Mouse (Mus musculus) neural tube, embryonic 15.5 days (tissue): ENCODE data around the gene Esrp2. TPM values are rescaled to one million over a fixed set of nuclear protein-coding genes. Genes with fewer than 3 reads are reported as not detected.

Source experiments
- ATAC-seq: fragments of 200-750 bp; cut with Nextera tagmentation; 2 replicates; pipeline ENCODE4 v1.8.0; 2017; ENCODE audit warnings: mild to moderate bottlenecking, moderate TSS enrichment, moderate library complexity; ENCODE audit not compliant: low FRiP score
- H3K27ac ChIP-seq: fragments of 300-500 bp; sonication (generic); replicated peaks from 2 replicates; pipeline ENCODE4 v1.5.1; 2015; ENCODE audit warnings: mild to moderate bottlenecking, inconsistent platforms
- H3K27me3 ChIP-seq: fragments of 300-500 bp; sonication (generic); replicated peaks from 2 replicates; pipeline ENCODE4 v1.6.1; 2015; ENCODE audit warnings: inconsistent platforms
- H3K36me3 ChIP-seq: fragments of 300-500 bp; sonication (generic); 2 replicates; pipeline ENCODE4 v1.6.1; 2015; ENCODE audit warnings: inconsistent platforms
- H3K4me1 ChIP-seq: fragments of 300-500 bp; sonication (generic); 2 replicates; pipeline ENCODE4 v1.6.1; 2015; ENCODE audit warnings: inconsistent platforms
- H3K4me2 ChIP-seq: fragments of 300-500 bp; sonication (generic); 2 replicates; pipeline ENCODE4 v1.6.1; 2015; ENCODE audit warnings: inconsistent platforms, mild to moderate bottlenecking, moderate library complexity
- H3K4me3 ChIP-seq: fragments of 300-500 bp; sonication (generic); replicated peaks from 2 replicates; pipeline ENCODE4 v1.5.1; 2015; ENCODE audit warnings: mild to moderate bottlenecking, inconsistent platforms
- H3K9ac ChIP-seq: fragments of 300-500 bp; sonication (generic); replicated peaks from 2 replicates; pipeline ENCODE4 v1.6.1; 2015; ENCODE audit warnings: mild to moderate bottlenecking, inconsistent platforms
- H3K9me3 ChIP-seq: fragments of 300-500 bp; sonication (generic); replicated peaks from 2 replicates; pipeline ENCODE4 v1.6.1; 2016; ENCODE audit warnings: inconsistent platforms
- WGBS: fragments of 180-500 bp; shearing (Covaris S2); methylation state at CpG from one replicate; pipeline ENCODE4 v1.1.7; 2015; ENCODE audit warnings: mixed read lengths; 5-methylcytosine and 5-hydroxymethylcytosine counted together
- polyA plus RNA-seq: library from polyadenylated mRNA; unstranded; fragments of >200 nt; fragmentation: Nextera tagmentation; extraction: Ambion mirVana; gene quantifications from 2 replicates; pipeline ENCODE4 v1.2.1, GENCODE M21; 2015

The Esrp2 gene
- polyA plus RNA-seq, 1 experiment from 2014 or later, result 0.17 TPM

GRCm38 (mm10) chr8:106145331-106145730, 8.6 kb upstream of the Esrp2 start:
- no peaks in the 10 kb centered on the region for H3K27me3 ChIP-seq
- ATAC-seq, result no peak
- no peaks in the 10 kb centered on the region for H3K36me3 ChIP-seq
- H3K9ac ChIP-seq, result no peak overlapping the region
- H3K9me3 ChIP-seq, result no peaks in the 10 kb centered on the region
- H3K4me1 ChIP-seq, result peaks cover 7% of the 10 kb centered on the region; the same call in 1 of the 2 replicates
- no peak overlapping the region for H3K4me2 ChIP-seq
- 90% methylated on average over 2 of the region's 2 CpGs for WGBS
- no peak overlapping the region for H3K27ac ChIP-seq
- H3K4me3 ChIP-seq, result no peak overlapping the region

- H3K27me3 ChIP-seq, result peaks cover 43% of the 10 kb centered on the region
- 12% methylated on average over 13 of the region's 13 CpGs for WGBS
- H3K27ac ChIP-seq, result no peak overlapping the region
- no peak overlapping the region for H3K9ac ChIP-seq
- H3K4me1 ChIP-seq, result peaks cover 32% of the 10 kb centered on the region
- H3K4me3 ChIP-seq, result no peak overlapping the region
- ATAC-seq, result peak; percentile 48; the same call in 1 of the 2 replicates
- peak overlapping the region; percentile 30 for H3K4me2 ChIP-seq
- no peaks in the 10 kb centered on the region for H3K9me3 ChIP-seq
- H3K36me3 ChIP-seq, result no peaks in the 10 kb centered on the region
These were observed 4.0 kb upstream of the Esrp2 start for GRCm38 (mm10) chr8:106140769-106141168.

DNA sequence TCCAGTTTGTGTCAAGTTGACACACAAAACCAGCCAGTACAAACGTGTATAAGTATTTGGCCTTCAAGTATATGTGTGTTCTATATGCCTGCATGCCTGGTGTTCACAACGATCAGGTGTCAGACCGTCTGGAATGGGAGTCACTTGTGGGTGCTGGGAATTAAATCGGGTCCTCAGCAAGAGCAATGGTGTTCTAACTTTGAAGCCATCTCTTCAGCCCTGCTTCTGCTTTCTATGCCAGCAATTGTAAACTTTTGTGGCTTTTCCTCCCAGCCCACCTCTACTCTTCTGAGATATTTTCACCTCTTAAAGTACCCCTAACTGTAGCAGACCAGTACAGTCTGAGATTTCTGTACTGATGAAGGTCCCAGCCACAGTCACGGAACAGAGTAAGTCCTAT, 3.4 kb upstream of the Esrp2 start:
- H3K27me3 ChIP-seq, result peaks cover 48% of the 10 kb centered on the region
- 62% methylated on average over 5 of the region's 5 CpGs for WGBS

DNA sequence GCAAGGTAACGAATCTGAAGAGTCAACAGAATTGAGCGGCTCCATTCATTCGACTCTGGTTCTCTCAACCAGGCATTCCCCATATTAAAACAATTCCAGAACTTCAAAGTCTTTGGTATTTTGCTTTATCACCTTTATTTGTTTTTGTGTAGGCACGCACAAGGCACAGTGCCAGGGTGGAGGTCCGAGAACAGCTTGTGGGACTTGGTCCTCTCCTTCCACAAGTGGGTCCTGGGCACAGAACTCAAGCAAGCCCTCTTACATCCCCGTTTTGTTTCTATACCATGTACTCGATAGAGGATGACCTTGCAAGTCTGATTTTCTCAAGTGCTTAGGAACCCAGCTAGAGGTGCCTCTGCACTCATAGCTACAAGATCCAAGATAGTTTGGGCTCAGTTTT, 1.8 kb upstream of the Esrp2 start:
- Histone ChIP-seq H3K4me3 (peak overlapping the region; percentile 47), H3K36me3 (no peaks in the 10 kb centered on the region), H3K4me2 (peak overlapping the region; percentile 85), H3K27me3 (peaks cover 64% of the 10 kb centered on the region), H3K9me3 (no peaks in the 10 kb centered on the region), H3K27ac (no peak overlapping the region), H3K4me1 (peaks cover 34% of the 10 kb centered on the region), H3K9ac (peak overlapping the region; percentile 42)
- WGBS, result 14% methylated on average over 7 of the region's 7 CpGs
- ATAC-seq, result no peak

More for the DNA sequence above, 3.4 kb upstream of the Esrp2 start:
- Histone ChIP-seq H3K27ac (no peak overlapping the region), H3K36me3 (no peaks in the 10 kb centered on the region), H3K9me3 (no peaks in the 10 kb centered on the region), H3K4me3 (no peak overlapping the region), H3K9ac (no peak overlapping the region), H3K4me2 (no peak overlapping the region), H3K4me1 (peaks cover 34% of the 10 kb centered on the region)
- ATAC-seq, result no peak

DNA sequence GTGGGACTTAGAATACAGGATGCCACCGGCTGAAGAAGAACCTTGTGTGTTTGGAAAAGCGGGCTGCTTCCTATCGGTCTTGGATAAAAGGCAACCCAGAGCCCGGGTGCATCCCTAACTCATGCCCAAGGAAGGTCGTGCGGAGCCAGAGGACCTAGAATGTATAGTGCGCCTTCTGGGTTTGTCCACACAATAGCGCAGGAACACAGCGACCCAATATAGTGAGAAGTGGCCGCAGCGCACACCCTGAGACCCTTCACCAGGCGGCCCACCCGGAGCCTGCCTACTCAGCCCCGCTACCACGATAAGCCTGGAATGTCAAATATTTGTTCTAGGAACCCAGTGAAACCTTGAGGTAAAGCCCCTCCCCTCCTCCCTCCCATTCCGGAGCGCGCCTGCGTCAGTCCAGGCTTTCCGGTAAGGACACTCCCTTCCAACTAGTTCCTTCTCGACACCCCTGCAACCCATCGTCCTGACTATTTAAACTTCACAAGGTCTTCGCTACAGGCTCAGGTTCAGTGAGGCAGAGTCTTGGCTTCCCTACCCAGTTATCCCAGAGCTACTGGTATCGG, 1.2 kb upstream of the Esrp2 start:
- under 1% methylated on average over 24 of the region's 24 CpGs for WGBS
- Histone ChIP-seq H3K4me3 (peak overlapping the region; percentile 47), H3K4me1 (peaks cover 34% of the 10 kb centered on the region), H3K4me2 (peak overlapping the region; percentile 85), H3K9ac (peak overlapping the region; percentile 42), H3K36me3 (no peaks in the 10 kb centered on the region), H3K27me3 (peaks cover 70% of the 10 kb centered on the region), H3K9me3 (no peaks in the 10 kb centered on the region), H3K27ac (no peak overlapping the region)
- ATAC-seq, result no peak

DNA sequence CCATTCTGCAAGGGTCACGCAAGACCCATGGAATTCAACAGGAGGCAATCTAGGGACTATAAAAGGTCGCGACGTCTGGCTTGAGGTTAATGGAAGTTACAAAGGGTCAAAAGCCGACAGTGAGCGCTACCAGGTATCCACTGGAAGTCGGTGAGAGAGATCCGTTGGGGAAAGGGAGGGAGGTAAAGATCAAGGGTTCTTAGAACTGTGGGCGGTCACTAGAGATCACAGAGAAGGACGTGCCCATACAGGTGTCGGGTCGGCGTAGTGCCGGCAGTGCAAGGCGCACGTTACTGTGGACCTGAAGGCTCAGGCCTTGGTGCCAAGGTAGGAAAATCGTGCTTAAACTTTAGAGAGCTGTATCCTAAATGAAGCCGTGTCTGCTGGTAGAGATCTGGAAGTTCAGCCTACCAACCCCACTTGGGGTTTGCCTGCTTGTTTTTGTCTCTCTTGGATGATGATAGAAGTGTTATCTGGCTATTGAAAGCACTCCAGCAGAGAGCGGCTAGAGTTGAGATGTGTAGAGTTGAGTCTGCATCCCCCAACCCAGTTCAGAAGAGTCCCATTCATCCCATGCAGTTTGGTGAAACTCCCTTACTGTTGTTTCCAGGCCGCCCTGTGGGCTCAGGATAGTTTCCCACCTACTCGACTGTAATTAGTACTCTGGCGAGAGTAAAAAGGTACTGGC, 588 bp upstream of the Esrp2 start:
- Histone ChIP-seq H3K27ac (no peak overlapping the region), H3K4me2 (peak overlapping the region; percentile 85), H3K27me3 (peaks cover 73% of the 10 kb centered on the region), H3K4me3 (peak overlapping the region; percentile 47), H3K4me1 (peaks cover 34% of the 10 kb centered on the region), H3K9ac (peak overlapping the region; percentile 42), H3K9me3 (no peaks in the 10 kb centered on the region), H3K36me3 (0 out of 2 replicates have a peak, but pooled peaks cover 3% of the 10 kb centered on the region)
- 4% methylated on average over 22 of the region's 22 CpGs for WGBS
- ATAC-seq, result no peak

DNA sequence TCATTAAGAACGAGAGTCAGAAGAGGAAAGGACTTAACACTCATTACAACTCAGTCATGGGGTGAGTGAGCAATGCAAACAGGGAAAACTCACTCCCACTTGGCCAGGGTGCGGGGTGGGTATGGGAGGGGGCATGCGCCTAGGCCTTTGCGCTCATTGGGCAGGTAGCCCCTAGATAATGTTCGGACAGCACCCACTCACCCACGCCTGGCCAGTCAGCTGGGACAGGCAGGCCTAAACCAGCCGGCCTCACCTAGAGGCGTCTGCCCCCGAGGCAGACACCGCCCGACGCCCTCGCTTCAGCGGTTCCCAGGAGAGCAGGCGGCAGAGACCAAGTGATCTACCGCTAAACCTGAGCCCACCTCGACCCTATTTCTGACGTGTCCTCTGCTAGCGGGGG, 1.1 kb downstream of the Esrp2 start:
- H3K4me2 ChIP-seq, result peak overlapping the region; percentile 85
- peaks cover 73% of the 10 kb centered on the region for H3K27me3 ChIP-seq
- peaks cover 11% of the 10 kb centered on the region for H3K36me3 ChIP-seq
- no peak overlapping the region for H3K9ac ChIP-seq
- WGBS, result 4% methylated on average over 19 of the region's 19 CpGs
- H3K9me3 ChIP-seq, result no peaks in the 10 kb centered on the region
- no peak for ATAC-seq
- H3K4me3 ChIP-seq, result peak overlapping the region; percentile 47
- H3K4me1 ChIP-seq, result peaks cover 30% of the 10 kb centered on the region
- no peak overlapping the region for H3K27ac ChIP-seq

- no peaks in the 10 kb centered on the region for H3K9me3 ChIP-seq
- ATAC-seq, result no peak
- H3K4me2 ChIP-seq, result no peak overlapping the region
- no peak overlapping the region for H3K4me3 ChIP-seq
- H3K4me1 ChIP-seq, result peaks cover 30% of the 10 kb centered on the region
- H3K9ac ChIP-seq, result no peak overlapping the region
- no peak overlapping the region for H3K27ac ChIP-seq
- peaks cover 70% of the 10 kb centered on the region for H3K27me3 ChIP-seq
- H3K36me3 ChIP-seq, result peaks cover 15% of the 10 kb centered on the region
- WGBS, result 22% methylated on average over 14 of the region's 14 CpGs
These were observed 1.8 kb downstream of the Esrp2 start for GRCm38 (mm10) chr8:106134751-106135571.

GRCm38 (mm10) chr8:106133946-106134345, 2.8 kb downstream of the Esrp2 start:
- H3K4me3 ChIP-seq, result no peak overlapping the region
- no peak overlapping the region for H3K27ac ChIP-seq
- no peaks in the 10 kb centered on the region for H3K9me3 ChIP-seq
- no peak overlapping the region for H3K4me2 ChIP-seq
- peaks cover 62% of the 10 kb centered on the region for H3K27me3 ChIP-seq
- H3K4me1 ChIP-seq, result peaks cover 30% of the 10 kb centered on the region
- H3K9ac ChIP-seq, result no peak overlapping the region
- WGBS, result 82% methylated on average over 6 of the region's 6 CpGs
- no peak for ATAC-seq
- H3K36me3 ChIP-seq, result peaks cover 24% of the 10 kb centered on the region

- H3K4me2 ChIP-seq, result no peak overlapping the region
- H3K4me1 ChIP-seq, result peaks cover 30% of the 10 kb centered on the region
- H3K27ac ChIP-seq, result no peak overlapping the region
- peaks cover 58% of the 10 kb centered on the region for H3K27me3 ChIP-seq
- WGBS, result 68% methylated on average over 13 of the region's 13 CpGs
- ATAC-seq, result no peak
- H3K9ac ChIP-seq, result no peak overlapping the region
- H3K9me3 ChIP-seq, result no peaks in the 10 kb centered on the region
- no peak overlapping the region for H3K4me3 ChIP-seq
- peaks cover 28% of the 10 kb centered on the region for H3K36me3 ChIP-seq
These were observed 3.2 kb downstream of the Esrp2 start for GRCm38 (mm10) chr8:106133526-106133925.

DNA sequence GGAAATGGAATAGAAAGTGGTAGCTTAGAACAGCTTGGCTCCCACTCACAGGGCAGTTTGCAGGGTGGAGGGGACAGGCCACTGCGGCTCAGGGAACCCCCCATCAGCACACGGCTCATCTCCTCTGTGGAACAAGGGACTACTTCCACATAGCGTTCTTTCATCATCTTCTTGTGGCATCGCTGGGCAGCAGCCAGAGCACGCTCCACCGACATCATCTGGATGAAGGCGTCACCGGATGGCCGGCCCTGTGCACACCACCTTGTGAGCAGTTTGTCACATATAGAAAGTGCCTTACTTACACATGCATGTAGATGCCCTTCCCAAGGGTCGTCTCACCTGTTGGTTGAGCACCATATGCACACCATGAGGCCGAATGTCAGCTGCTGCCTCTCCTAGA, 4.4 kb downstream of the Esrp2 start:
- no peak overlapping the region for H3K9ac ChIP-seq
- peaks cover 31% of the 10 kb centered on the region for H3K36me3 ChIP-seq
- no peaks in the 10 kb centered on the region for H3K9me3 ChIP-seq
- H3K4me2 ChIP-seq, result no peak overlapping the region
- H3K4me3 ChIP-seq, result no peak overlapping the region
- no peak overlapping the region for H3K27ac ChIP-seq
- peaks cover 18% of the 10 kb centered on the region for H3K4me1 ChIP-seq
- H3K27me3 ChIP-seq, result peaks cover 46% of the 10 kb centered on the region
- WGBS, result 91% methylated on average over 11 of the region's 11 CpGs
- ATAC-seq, result no peak
